In genomic region chr11:68408127-68408526, GRCm38 (mm10) we compare ENCODE assay signal across 9 mouse cellular contexts. TPM values are rescaled to one million over a fixed set of nuclear protein-coding genes. Genes with fewer than 3 reads are reported as not detected.
A peak's percentile ranks its signal among the peaks of the same experiment; 100 is the strongest.
DNase-seq lines count a peak whose midpoint lies in the region; ATAC-seq and TF ChIP-seq lines count a peak whose summit lies in the region.
"Had no signal": no experiment of that assay in that cellular context is flagged by ENCODE, and none has a peak within 500 bp of the region (broad histone marks: within the 10 kb centered on the region; RNA-seq: fewer than 3 reads in every experiment).

No protein-coding gene starts in this region.

- DNase-seq in right cerebral cortex, adult 18-20 months, result peak; percentile 57
- DNase-seq in right cerebral cortex, postnatal 36 days (ENCODE audit: low spot score in 2 of 2), result no peak
- DNase-seq in brain, embryonic 14.5 days (ENCODE audit: low read depth), result peak; percentile 87
- DNase-seq in left cerebral cortex, postnatal 25 days (ENCODE audit: low spot score in 2 of 2), result peak; percentile 64 to 73
- peak; percentile 66 to 91 for DNase-seq in thymus, postnatal 10 days (ENCODE audit: low spot score in 2 of 2)

- intact Hi-C loops in left cerebral cortex, postnatal 25 days (cut with DNase I), result loop anchor here (1.0 to 10.0 kb wide), 3 partner anchors 196 to 583 kb away; no protein-coding TSS in a partner anchor

- H3K27ac ChIP-seq in forebrain, embryonic 13.5 days, result no peak overlapping the region
- no peak overlapping the region for H3K27ac ChIP-seq in hindbrain, embryonic 15.5 days (replicated peaks)

- ATAC-seq in forebrain, embryonic 13.5 days, result peak; percentile 24; the same call in 1 of the 2 replicates
- ATAC-seq in hindbrain, embryonic 15.5 days (ENCODE audit: low FRiP score, low read depth), result peak; percentile 51; the same call in 1 of the 2 replicates

- H3K9me3 ChIP-seq in forebrain, embryonic 13.5 days (replicated peaks), result no peaks in the 10 kb centered on the region
- no peaks in the 10 kb centered on the region for H3K9me3 ChIP-seq in hindbrain, embryonic 15.5 days

- no peaks in the 10 kb centered on the region for H3K4me1 ChIP-seq in forebrain, embryonic 13.5 days
- H3K4me1 ChIP-seq in hindbrain, embryonic 15.5 days (replicated peaks), result no peaks in the 10 kb centered on the region

- H3K4me2 ChIP-seq in forebrain, embryonic 13.5 days, result no peak overlapping the region
- H3K4me2 ChIP-seq in hindbrain, embryonic 15.5 days, result no peak overlapping the region
- H3K4me2 ChIP-seq in myocyte (ENCODE audit: low read depth), result no peak overlapping the region

- no peaks in the 10 kb centered on the region for H3K36me3 ChIP-seq in forebrain, embryonic 13.5 days (ENCODE audit: poor library complexity, severe bottlenecking)
- H3K36me3 ChIP-seq in hindbrain, embryonic 15.5 days, result no peaks in the 10 kb centered on the region
- no peaks in the 10 kb centered on the region for H3K36me3 ChIP-seq in myocyte (ENCODE audit: control insufficient read depth, insufficient read depth)

- H3K9ac ChIP-seq in forebrain, embryonic 13.5 days, result no peak overlapping the region
- H3K9ac ChIP-seq in hindbrain, embryonic 15.5 days, result no peak overlapping the region

- H3K27me3 ChIP-seq in forebrain, embryonic 13.5 days, result no peaks in the 10 kb centered on the region; the same call in 1 of the 2 replicates
- H3K27me3 ChIP-seq in hindbrain, embryonic 15.5 days, result 0 out of 2 replicates have a peak, but pooled peaks cover under 1% of the 10 kb centered on the region
- no peaks in the 10 kb centered on the region for H3K27me3 ChIP-seq in myocyte (ENCODE audit: control insufficient read depth, insufficient read depth, insufficient read length)

- TF ChIP-seq CTCF in brain, embryonic 14.5 days (IDR thresholded peaks at IDR 0.05; ENCODE audit: borderline replicate concordance, extremely low read depth, insufficient read depth, insufficient read length), result peak; percentile 82

- H3K4me3 ChIP-seq in forebrain, embryonic 13.5 days, result no peak overlapping the region
- H3K4me3 ChIP-seq in hindbrain, embryonic 15.5 days, result no peak overlapping the region
- no peak overlapping the region for H3K4me3 ChIP-seq in myocyte
- H3K4me3 ChIP-seq: erythroblast, embryonic 14.5 days had no signal

- TF ChIP-seq POLR2A in brain, embryonic 14.5 days (IDR thresholded peaks at IDR 0.05; ENCODE audit: borderline replicate concordance, extremely low read depth, insufficient read depth, insufficient read length, poor library complexity, severe bottlenecking), result no peak
- no peak for TF ChIP-seq POLR2A in myocyte (IDR thresholded peaks at IDR 0.05; ENCODE audit: insufficient read length, low read depth)

- no peak overlapping the region for H3ac ChIP-seq in myocyte (ENCODE audit: control insufficient read depth, insufficient read length)

- 45% methylated on average over 2 of the region's 2 CpGs for WGBS in forebrain, embryonic 13.5 days
- 53% methylated on average over 2 of the region's 2 CpGs for WGBS in hindbrain, embryonic 15.5 days

- H3K79me2 ChIP-seq in myocyte (ENCODE audit: control insufficient read depth, insufficient read depth), result no peaks in the 10 kb centered on the region

TF ChIP-seq in myocyte, 11 proteins besides CTCF, POLR2A, EP300 and RAD21:
- TF ChIP-seq CEBPB (IDR thresholded peaks at IDR 0.05; ENCODE audit: insufficient read depth, poor library complexity, severe bottlenecking) (no peak), MYOG (IDR thresholded peaks at IDR 0.05; ENCODE audit: control insufficient read depth in 1 of 3, insufficient read depth in 1 of 3, insufficient read length in 2 of 3, low read depth in 2 of 3) (peak in 1 of 3 experiments; percentile 44), MAX (IDR thresholded peaks at IDR 0.05; ENCODE audit: low read depth) (no peak), USF1 (IDR thresholded peaks at IDR 0.05; ENCODE audit: low read depth) (no peak), SRF (IDR thresholded peaks at IDR 0.05; ENCODE audit: control insufficient read depth, insufficient read length, low read depth) (no peak), MYOD1 (IDR thresholded peaks at IDR 0.05; ENCODE audit: control insufficient read depth in 1 of 3, insufficient read length in 2 of 3, low read depth in 2 of 3) (peak in 2 of 3 experiments; percentile 30 to 31)

RNA-seq across cellular contexts. Expression of gene Ntn1, which starts 7.5 kb away (rescaled TPM):
- 31.4 and 62.8 TPM in 2 replicates for polyA plus RNA-seq in brain, embryonic 14.5 days (2012; rRNA removed)
- polyA plus RNA-seq in forebrain, embryonic 13.5 days (2015; fragmentation: Nextera tagmentation; extraction: Ambion mirVana), result 6.8 and 8.5 TPM in 2 replicates
- polyA plus RNA-seq in hindbrain, embryonic 15.5 days (2015; fragmentation: Nextera tagmentation; extraction: Ambion mirVana), result 22.0 and 24.8 TPM in 2 replicates
- 1 to 10 TPM; 6.0 to 7.9 TPM for total RNA-seq in left cerebral cortex, postnatal 25 days (2021)
- polyA plus RNA-seq in myocyte (2012; fragmentation: generic; extraction: Trizol), result 15.6 TPM
- polyA plus RNA-seq: erythroblast, embryonic 14.5 days had no signal

RNA-seq across cellular contexts. Expression of gene Pik3r5, which starts 23.8 kb away (rescaled TPM):
- 0.32 and 0.74 TPM in 2 replicates for polyA plus RNA-seq in brain, embryonic 14.5 days (2012; rRNA removed)
- polyA plus RNA-seq in forebrain, embryonic 13.5 days (2015; fragmentation: Nextera tagmentation; extraction: Ambion mirVana), result 0.09 and 0.15 TPM in 2 replicates
- polyA plus RNA-seq in hindbrain, embryonic 15.5 days (2015; fragmentation: Nextera tagmentation; extraction: Ambion mirVana), result 0.30 and 0.47 TPM in 2 replicates
- total RNA-seq in left cerebral cortex, postnatal 25 days (2021), result 1 to 10 TPM; 2.1 to 4.2 TPM
- 0.22 TPM for polyA plus RNA-seq in myocyte (2012; fragmentation: generic; extraction: Trizol)

Comparison
In these comparisons a context has a peak if more than half of its experiments do, and no peak if none do; other contexts are left out.
1. DNase-seq: peak in right cerebral cortex, adult 18-20 months (single experiment), brain, embryonic 14.5 days (single experiment), left cerebral cortex, postnatal 25 days (2 of 2) and thymus, postnatal 10 days (2 of 2); none in right cerebral cortex, postnatal 36 days (0 of 2).